Mouse (Mus musculus): ENCODE data around the gene Foxp4. TPM values are rescaled to one million over a fixed set of nuclear protein-coding genes. Genes with fewer than 3 reads are reported as not detected.

The Foxp4 gene
- polyA plus RNA-seq, 1 experiment from 2014 or later: 28.1 TPM

- Histone ChIP-seq H3K9me3 (no peaks in the 10 kb centered on the region), H3K4me1 (peaks cover 90% of the 10 kb centered on the region), H3K27me3 (replicated peaks; ENCODE audit: low read depth, poor library complexity, severe bottlenecking) (no peaks in the 10 kb centered on the region), H3K4me3 (no peak overlapping the region), H3K27ac (replicated peaks) (peak overlapping the region; percentile 52; the same call in 1 of the 2 replicates), H3K36me3 (replicated peaks) (peaks cover 100% of the 10 kb centered on the region)
- peak; percentile 69 for DNase-seq (ENCODE audit: low spot score)
- 48% methylated on average over 13 of the region's 13 CpGs for WGBS
Observed at GRCm38 (mm10) chr17:47881330-47881729, 43.1 kb downstream of the Foxp4 start.

- H3K9me3 ChIP-seq: no peaks in the 10 kb centered on the region
- H3K4me1 ChIP-seq: peaks cover 98% of the 10 kb centered on the region
- no peak overlapping the region for H3K4me3 ChIP-seq
- peak; percentile 44 for DNase-seq (ENCODE audit: low spot score)
- 20% methylated on average over 3 of the region's 3 CpGs for WGBS
- no peaks in the 10 kb centered on the region for H3K27me3 ChIP-seq (replicated peaks; ENCODE audit: low read depth, poor library complexity, severe bottlenecking)
- peaks cover 100% of the 10 kb centered on the region for H3K36me3 ChIP-seq (replicated peaks)
- peak overlapping the region; percentile 78 for H3K27ac ChIP-seq (replicated peaks)
Observed at GRCm38 (mm10) chr17:47879207-47879606, 45.2 kb downstream of the Foxp4 start.

- Histone ChIP-seq H3K4me1 (peaks cover 98% of the 10 kb centered on the region), H3K27me3 (replicated peaks; ENCODE audit: low read depth, poor library complexity, severe bottlenecking) (no peaks in the 10 kb centered on the region), H3K36me3 (replicated peaks) (peaks cover 100% of the 10 kb centered on the region), H3K4me3 (peak overlapping the region; percentile 36; the same call in 1 of the 2 replicates), H3K27ac (replicated peaks) (peak overlapping the region; percentile 78), H3K9me3 (no peaks in the 10 kb centered on the region)
- peak; percentile 63 for DNase-seq (ENCODE audit: low spot score)
- WGBS: 11% methylated on average over 35 of the region's 35 CpGs
Observed at GRCm38 (mm10) chr17:47878378-47879089, 45.9 kb downstream of the Foxp4 start.

DNA sequence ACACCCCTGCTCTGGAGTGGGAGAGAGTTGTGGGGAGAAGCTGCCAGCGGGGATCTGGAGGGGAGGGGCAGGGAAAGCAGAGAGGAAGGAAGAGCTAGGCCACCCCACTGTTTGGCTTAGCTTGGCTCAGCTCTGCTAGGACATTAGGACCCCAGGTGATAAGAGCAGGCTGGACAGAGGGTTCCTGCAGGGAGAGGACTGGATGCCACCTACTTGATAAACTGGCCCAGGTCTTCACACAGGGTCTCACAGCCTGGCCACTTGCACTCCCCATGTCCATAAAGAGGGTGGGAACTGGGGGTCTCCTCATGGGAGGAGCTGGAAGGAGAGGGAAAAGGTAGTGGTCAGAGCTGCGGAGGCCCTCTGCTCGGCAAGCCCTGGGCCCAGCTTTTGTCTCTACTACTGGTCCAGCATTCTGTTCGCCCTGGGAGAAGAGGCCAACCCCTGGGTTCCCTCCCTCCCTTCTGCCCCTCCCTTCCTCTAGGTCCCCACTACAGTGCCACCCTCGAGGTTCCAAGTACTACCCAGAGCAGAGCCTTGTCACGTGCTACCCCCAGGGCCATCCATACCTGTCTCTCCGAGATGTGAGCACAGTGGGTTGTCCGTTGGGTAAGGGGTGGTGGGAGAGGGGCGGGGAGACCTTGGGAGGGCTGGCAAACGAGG, 46.6 kb downstream of the Foxp4 start:
- Histone ChIP-seq H3K36me3 (replicated peaks) (peaks cover 100% of the 10 kb centered on the region), H3K4me1 (peaks cover 98% of the 10 kb centered on the region), H3K27ac (replicated peaks) (peak overlapping the region; percentile 78), H3K9me3 (no peaks in the 10 kb centered on the region), H3K27me3 (replicated peaks; ENCODE audit: low read depth, poor library complexity, severe bottlenecking) (no peaks in the 10 kb centered on the region), H3K4me3 (peak overlapping the region; percentile 36; the same call in 1 of the 2 replicates)
- no peak for DNase-seq (ENCODE audit: low spot score)
- 27% methylated on average over 10 of the region's 10 CpGs for WGBS

DNA sequence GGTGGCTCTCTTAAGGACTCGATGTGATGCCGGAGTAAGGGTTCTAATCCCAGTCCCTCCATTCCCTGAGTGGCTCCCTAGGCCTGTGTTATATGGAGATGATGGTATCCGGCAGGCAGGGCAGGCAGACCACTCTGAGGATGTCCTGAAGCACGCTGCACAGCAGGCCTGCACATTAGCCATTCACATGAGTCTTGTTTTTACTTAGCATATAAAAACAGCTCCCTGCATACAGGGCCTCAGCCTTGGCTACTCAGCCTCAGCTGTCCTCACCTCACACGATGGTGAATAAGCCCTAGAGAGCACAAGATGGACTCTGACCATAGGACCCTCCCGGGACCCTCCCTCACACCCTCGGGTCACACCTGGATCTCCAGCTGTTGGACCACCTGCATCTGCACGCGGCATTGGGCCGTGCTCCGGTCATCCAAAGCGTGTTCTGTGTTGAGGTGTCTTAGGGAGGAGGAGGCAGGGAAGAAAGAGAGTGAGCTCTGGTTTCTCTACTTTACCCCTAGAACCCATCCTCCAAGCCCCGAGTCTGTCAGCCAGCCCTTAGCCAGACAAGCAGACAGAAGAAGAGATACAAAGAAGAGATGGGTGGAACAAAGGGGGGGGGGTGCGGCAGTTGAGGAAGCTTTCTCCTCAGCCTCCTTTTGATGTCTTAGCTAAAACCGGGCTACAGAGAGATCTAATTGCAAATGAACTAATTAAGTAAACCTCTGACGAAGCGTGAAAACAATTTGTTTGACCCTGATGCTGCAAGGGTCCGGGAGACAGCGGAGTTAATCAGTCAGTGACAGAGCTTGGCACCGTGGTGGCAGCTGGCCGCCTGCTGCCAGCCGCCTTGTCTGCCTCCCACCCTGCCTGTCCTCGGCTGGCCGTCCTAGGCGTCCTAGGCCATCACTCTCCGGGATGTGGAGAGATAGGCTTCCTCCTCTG, 47.4 kb downstream of the Foxp4 start:
- H3K27me3 ChIP-seq (replicated peaks; ENCODE audit: low read depth, poor library complexity, severe bottlenecking): no peaks in the 10 kb centered on the region
- H3K4me3 ChIP-seq: peak overlapping the region; percentile 13; the same call in 1 of the 2 replicates
- H3K9me3 ChIP-seq: no peaks in the 10 kb centered on the region
- H3K4me1 ChIP-seq: peaks cover 96% of the 10 kb centered on the region
- H3K27ac ChIP-seq (replicated peaks): peak overlapping the region; percentile 78
- 40% methylated on average over 26 of the region's 26 CpGs for WGBS
- H3K36me3 ChIP-seq (replicated peaks): peaks cover 100% of the 10 kb centered on the region
- no peak for DNase-seq (ENCODE audit: low spot score)

GRCm38 (mm10) chr17:47873341-47873791, 51.1 kb downstream of the Foxp4 start:
- DNase-seq (ENCODE audit: low spot score): peak; percentile 84
- 17% methylated on average over 9 of the region's 9 CpGs for WGBS

GRCm38 (mm10) chr17:47872311-47873011, 52.0 kb downstream of the Foxp4 start:
- DNase-seq (ENCODE audit: low spot score): no peak
- 86% methylated on average over 31 of the region's 31 CpGs for WGBS
- Histone ChIP-seq H3K27me3 (replicated peaks; ENCODE audit: low read depth, poor library complexity, severe bottlenecking) (no peaks in the 10 kb centered on the region), H3K27ac (replicated peaks) (no peak overlapping the region), H3K4me1 (peaks cover 67% of the 10 kb centered on the region), H3K36me3 (replicated peaks) (peaks cover 100% of the 10 kb centered on the region), H3K9me3 (no peaks in the 10 kb centered on the region), H3K4me3 (no peak overlapping the region)

More at GRCm38 (mm10) chr17:47873341-47873791, 51.1 kb downstream of the Foxp4 start:
- no peaks in the 10 kb centered on the region for H3K27me3 ChIP-seq (replicated peaks; ENCODE audit: low read depth, poor library complexity, severe bottlenecking)
- H3K36me3 ChIP-seq (replicated peaks): peaks cover 100% of the 10 kb centered on the region
- H3K27ac ChIP-seq (replicated peaks): peak overlapping the region; percentile 7; the same call in 1 of the 2 replicates
- H3K4me3 ChIP-seq: peak overlapping the region; percentile 34; the same call in 1 of the 2 replicates
- H3K4me1 ChIP-seq: peaks cover 68% of the 10 kb centered on the region
- H3K9me3 ChIP-seq: no peaks in the 10 kb centered on the region

- 95% methylated on average over 10 of the region's 10 CpGs for WGBS
- no peak for DNase-seq (ENCODE audit: low spot score)
- Histone ChIP-seq H3K4me3 (no peak overlapping the region), H3K9me3 (no peaks in the 10 kb centered on the region), H3K27ac (replicated peaks) (no peak overlapping the region), H3K4me1 (peaks cover 53% of the 10 kb centered on the region), H3K36me3 (replicated peaks) (peaks cover 91% of the 10 kb centered on the region), H3K27me3 (replicated peaks; ENCODE audit: low read depth, poor library complexity, severe bottlenecking) (no peaks in the 10 kb centered on the region)
Observed at GRCm38 (mm10) chr17:47869874-47870273, 54.6 kb downstream of the Foxp4 start.

GRCm38 (mm10) chr17:47866037-47866436, 58.4 kb downstream of the Foxp4 start:
- H3K36me3 ChIP-seq (replicated peaks): peaks cover 53% of the 10 kb centered on the region
- no peak overlapping the region for H3K4me3 ChIP-seq
- H3K27me3 ChIP-seq (replicated peaks; ENCODE audit: low read depth, poor library complexity, severe bottlenecking): no peaks in the 10 kb centered on the region
- H3K4me1 ChIP-seq: peaks cover 52% of the 10 kb centered on the region
- no peak overlapping the region for H3K27ac ChIP-seq (replicated peaks)
- no peak for DNase-seq (ENCODE audit: low spot score)
- no peaks in the 10 kb centered on the region for H3K9me3 ChIP-seq
- 68% methylated on average over 10 of the region's 10 CpGs for WGBS

GRCm38 (mm10) chr17:47864496-47864895, 59.9 kb downstream of the Foxp4 start:
- DNase-seq (ENCODE audit: low spot score): peak; percentile 93
- H3K4me1 ChIP-seq: peaks cover 62% of the 10 kb centered on the region
- peaks cover 37% of the 10 kb centered on the region for H3K36me3 ChIP-seq (replicated peaks)
- peak overlapping the region; percentile 6 for H3K4me3 ChIP-seq
- peak overlapping the region; percentile 65 for H3K27ac ChIP-seq (replicated peaks)
- WGBS: 3% methylated on average over 17 of the region's 17 CpGs
- H3K27me3 ChIP-seq (replicated peaks; ENCODE audit: low read depth, poor library complexity, severe bottlenecking): no peaks in the 10 kb centered on the region
- H3K9me3 ChIP-seq: no peaks in the 10 kb centered on the region

- Histone ChIP-seq H3K27ac (replicated peaks) (peak overlapping the region; percentile 73), H3K27me3 (replicated peaks; ENCODE audit: low read depth, poor library complexity, severe bottlenecking) (no peaks in the 10 kb centered on the region), H3K4me3 (no peak overlapping the region), H3K4me1 (peaks cover 55% of the 10 kb centered on the region), H3K36me3 (replicated peaks) (peaks cover 27% of the 10 kb centered on the region), H3K9me3 (no peaks in the 10 kb centered on the region)
- 11% methylated on average over 11 of the region's 11 CpGs for WGBS
- DNase-seq (ENCODE audit: low spot score): peak; percentile 67
Observed at GRCm38 (mm10) chr17:47863437-47863836, 61.0 kb downstream of the Foxp4 start.

Measured in embryonic facial prominence, embryonic 10.5 days (tissue).